Mouse (Mus musculus) neural tube, embryonic 14.5 days (tissue): ENCODE results near the gene Agap1. TPM values are rescaled to one million over a fixed set of nuclear protein-coding genes. Genes with fewer than 3 reads are reported as not detected.

Source experiments
- ATAC-seq: fragments of 200-750 bp; cut with Nextera tagmentation; 2 replicates; pipeline ENCODE4 v1.8.0; 2017; ENCODE audit warnings: low read depth, mild to moderate bottlenecking, moderate TSS enrichment, moderate library complexity
- H3K27ac ChIP-seq: fragments of 300-500 bp; sonication (generic); 2 replicates; pipeline ENCODE4 v1.5.1; 2014; ENCODE audit warnings: low read depth, mild to moderate bottlenecking, control low read depth, low read length, moderate library complexity, mixed read lengths
- H3K27me3 ChIP-seq: fragments of 300-500 bp; sonication (generic); 2 replicates; pipeline ENCODE4 v1.6.1; 2014; ENCODE audit warnings: low read length; ENCODE audit not compliant: control insufficient read depth, insufficient read depth
- H3K36me3 ChIP-seq: fragments of 300-500 bp; sonication (generic); 2 replicates; pipeline ENCODE4 v1.6.1; 2014; ENCODE audit warnings: low read length, mixed read lengths; ENCODE audit not compliant: control insufficient read depth, insufficient read depth
- H3K4me1 ChIP-seq: fragments of 300-500 bp; sonication (generic); 2 replicates; pipeline ENCODE4 v1.6.1; 2014; ENCODE audit warnings: low read length; ENCODE audit not compliant: control insufficient read depth, insufficient read depth
- H3K4me2 ChIP-seq: fragments of 300-500 bp; sonication (generic); 2 replicates; pipeline ENCODE4 v1.6.1; 2014; ENCODE audit warnings: mild to moderate bottlenecking, low read depth, low read length, control low read depth
- H3K4me3 ChIP-seq: fragments of 300-500 bp; sonication (generic); 2 replicates; pipeline ENCODE4 v1.5.1; 2014; ENCODE audit warnings: low read depth, low read length, control low read depth, mixed read lengths
- H3K9ac ChIP-seq: fragments of 300-500 bp; sonication (generic); replicated peaks from 2 replicates; pipeline ENCODE4 v1.6.1; 2014; ENCODE audit warnings: low read depth, mild to moderate bottlenecking, control low read depth, low read length, mixed read lengths
- H3K9me3 ChIP-seq: fragments of 300-500 bp; sonication (generic); 2 replicates; pipeline ENCODE4 v1.6.1; 2016; ENCODE audit warnings: low read length; ENCODE audit not compliant: control insufficient read depth
- WGBS: fragments of 180-500 bp; shearing (Covaris S2); extraction: QIAGEN DNeasy Blood & Tissue Kit; methylation state at CpG from one replicate; pipeline ENCODE4 v1.1.7; 2014; 5-methylcytosine and 5-hydroxymethylcytosine counted together
- polyA plus RNA-seq: library from polyadenylated mRNA; unstranded; fragments of >200 nt; fragmentation: Nextera tagmentation; extraction: Ambion mirVana; gene quantifications from 2 replicates; pipeline ENCODE4 v1.2.1, GENCODE M21; 2014

Agap1 gene
- polyA plus RNA-seq, 1 experiment from 2014 or later, result 76.4 TPM

- H3K9me3 ChIP-seq, result no peaks in the 10 kb centered on the region
- H3K36me3 ChIP-seq, result no peaks in the 10 kb centered on the region
- H3K27ac ChIP-seq, result no peak overlapping the region
- peak overlapping the region; percentile 91 for H3K4me2 ChIP-seq
- 32% methylated on average over 6 of the region's 6 CpGs for WGBS
- no peak for ATAC-seq
- peak overlapping the region; percentile 78 for H3K4me3 ChIP-seq
- H3K27me3 ChIP-seq, result no peaks in the 10 kb centered on the region
- peak overlapping the region; percentile 92; the same call in 1 of the 2 replicates for H3K9ac ChIP-seq
- peaks cover 16% of the 10 kb centered on the region for H3K4me1 ChIP-seq
Observed at GRCm38 (mm10) chr1:89453666-89454065, 940 bp upstream of the Agap1 start.

DNA sequence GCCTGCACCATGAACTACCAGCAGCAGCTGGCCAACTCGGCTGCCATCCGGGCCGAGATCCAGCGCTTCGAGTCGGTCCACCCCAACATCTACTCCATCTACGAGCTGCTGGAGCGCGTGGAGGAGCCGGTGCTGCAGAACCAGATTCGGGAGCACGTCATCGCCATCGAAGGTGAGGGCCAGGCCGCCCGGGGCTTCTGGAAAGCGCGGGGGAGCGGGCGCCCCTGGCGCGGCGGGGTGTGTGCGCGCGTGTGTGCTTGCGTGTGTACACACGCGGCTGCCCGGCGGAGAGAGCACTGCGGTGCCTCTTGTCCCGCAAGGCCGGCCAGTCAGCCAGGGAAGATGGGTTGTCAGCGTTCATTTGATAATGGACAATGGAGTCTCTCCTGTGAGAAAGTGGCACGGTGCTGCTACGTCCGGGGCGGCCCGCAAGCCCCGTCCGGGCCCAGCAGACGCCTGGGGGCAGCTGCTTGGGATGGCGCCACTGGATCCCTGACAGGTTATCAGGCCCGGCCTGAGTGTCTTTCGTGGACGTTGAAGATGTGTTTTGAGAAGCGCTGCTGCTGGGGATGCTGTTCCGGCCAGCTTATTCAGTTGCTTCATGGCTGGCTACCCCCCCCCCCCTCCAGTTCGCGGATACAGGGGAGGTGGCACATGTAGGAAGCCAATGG lies 950 bp downstream of the Agap1 start:
- WGBS, result under 1% methylated on average over 51 of the region's 51 CpGs
- Histone ChIP-seq H3K9ac (peak overlapping the region; percentile 92), H3K9me3 (no peaks in the 10 kb centered on the region), H3K4me1 (peaks cover 18% of the 10 kb centered on the region), H3K27ac (peak overlapping the region; percentile 88), H3K4me3 (peak overlapping the region; percentile 78), H3K27me3 (no peaks in the 10 kb centered on the region), H3K4me2 (peak overlapping the region; percentile 91), H3K36me3 (no peaks in the 10 kb centered on the region)
- ATAC-seq, result peak; percentile 23; the same call in 1 of the 2 replicates

DNA sequence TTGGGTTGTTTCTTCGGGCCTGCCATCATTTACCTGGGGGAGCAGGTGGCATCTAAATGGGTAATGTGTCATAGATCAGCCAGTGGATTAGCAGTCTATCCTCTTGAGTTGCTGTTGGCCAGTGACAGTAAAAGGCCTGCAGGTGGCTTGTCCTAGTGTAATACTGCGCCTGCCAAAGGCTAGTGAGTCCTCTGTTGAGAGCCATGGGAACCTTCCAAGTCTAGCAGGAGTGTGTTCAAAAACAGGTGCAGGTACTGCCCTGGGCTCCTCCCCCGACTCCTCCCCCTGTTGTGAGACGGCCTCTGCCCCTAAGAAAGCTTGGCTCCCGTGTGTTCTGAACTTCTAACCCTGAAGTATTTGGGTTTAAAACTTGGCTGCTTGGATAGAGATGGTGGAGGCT lies 1.9 kb downstream of the Agap1 start:
- 28% methylated on average over 5 of the region's 5 CpGs for WGBS

DNA sequence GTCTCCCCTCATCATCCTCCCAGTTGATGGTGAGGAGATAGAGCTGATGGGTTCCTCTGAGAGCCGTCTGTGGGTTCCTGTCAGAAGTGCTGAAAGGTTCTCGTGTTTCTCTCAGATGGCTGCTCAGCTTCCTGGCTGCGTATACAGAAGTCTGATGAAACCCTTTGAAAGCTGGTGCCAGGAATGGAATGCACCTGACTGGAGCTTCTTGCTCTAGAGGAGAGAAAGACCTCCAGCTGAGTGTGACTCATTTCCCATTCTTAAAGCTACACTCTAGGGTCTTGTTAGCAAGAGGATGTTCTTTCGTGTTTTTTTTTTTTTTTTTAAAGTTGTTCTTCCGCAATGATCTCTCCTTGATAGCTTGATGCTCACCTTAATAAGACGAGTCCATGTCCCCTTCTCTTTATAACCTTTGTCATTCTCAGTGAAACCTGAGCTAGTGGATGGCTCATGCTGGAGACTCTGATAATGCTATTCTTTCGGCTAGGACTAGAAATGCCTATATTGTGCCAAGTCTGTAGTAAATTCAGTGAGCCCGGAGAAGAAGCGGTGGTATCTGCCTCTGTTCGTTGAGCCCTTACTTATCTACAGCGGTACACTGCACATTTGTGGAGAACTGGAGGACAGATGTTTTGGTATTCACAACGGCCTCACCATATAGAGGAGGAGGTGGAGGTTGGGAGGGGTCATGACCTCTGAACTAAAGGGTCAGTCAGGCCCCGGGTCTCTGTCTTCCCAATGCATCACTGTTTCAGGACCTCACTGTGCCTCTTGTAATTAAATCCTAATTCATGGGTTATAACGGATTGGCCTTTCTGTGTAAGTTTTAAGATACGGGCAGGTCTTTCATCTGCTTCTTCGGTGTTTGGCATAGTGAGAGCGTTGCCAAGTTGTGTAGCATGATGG lies 2.8 kb downstream of the Agap1 start:
- no peak for ATAC-seq
- Histone ChIP-seq H3K4me1 (peaks cover 21% of the 10 kb centered on the region), H3K9me3 (no peaks in the 10 kb centered on the region), H3K36me3 (no peaks in the 10 kb centered on the region), H3K4me2 (peak overlapping the region; percentile 91), H3K4me3 (peak overlapping the region; percentile 78), H3K27me3 (no peaks in the 10 kb centered on the region), H3K9ac (no peak overlapping the region), H3K27ac (no peak overlapping the region)
- 65% methylated on average over 17 of the region's 17 CpGs for WGBS

More for the DNA sequence above, 1.9 kb downstream of the Agap1 start:
- H3K4me1 ChIP-seq, result peaks cover 21% of the 10 kb centered on the region
- H3K36me3 ChIP-seq, result no peaks in the 10 kb centered on the region
- H3K4me3 ChIP-seq, result peak overlapping the region; percentile 78
- peak overlapping the region; percentile 91 for H3K4me2 ChIP-seq
- peak overlapping the region; percentile 92; the same call in 1 of the 2 replicates for H3K9ac ChIP-seq
- no peak for ATAC-seq
- H3K27ac ChIP-seq, result no peak overlapping the region
- H3K9me3 ChIP-seq, result no peaks in the 10 kb centered on the region
- no peaks in the 10 kb centered on the region for H3K27me3 ChIP-seq

DNA sequence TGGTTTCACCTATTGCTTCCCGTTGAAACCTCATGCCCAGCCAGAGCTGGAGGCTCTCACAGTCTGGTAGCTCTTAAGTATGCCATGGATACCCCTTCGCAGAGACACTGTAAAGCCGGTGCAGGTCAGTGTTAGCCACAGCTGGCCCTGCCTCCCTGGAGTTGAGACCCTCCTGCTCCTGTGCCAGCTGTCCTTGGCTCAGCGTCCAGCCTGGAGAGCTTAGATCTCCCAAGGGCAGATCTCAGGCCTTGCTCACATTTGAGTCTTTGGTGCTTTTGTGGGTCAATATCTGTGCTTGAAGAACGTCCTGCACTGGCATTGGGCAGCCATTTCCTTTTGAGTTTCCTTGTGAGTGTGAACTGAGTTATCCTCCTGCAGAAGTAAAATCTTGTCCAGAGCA lies 7.3 kb downstream of the Agap1 start:
- Histone ChIP-seq H3K27me3 (no peaks in the 10 kb centered on the region), H3K36me3 (no peaks in the 10 kb centered on the region), H3K4me2 (no peak overlapping the region), H3K9ac (no peak overlapping the region), H3K9me3 (no peaks in the 10 kb centered on the region), H3K4me1 (peaks cover 18% of the 10 kb centered on the region), H3K4me3 (no peak overlapping the region), H3K27ac (no peak overlapping the region)
- WGBS, result 76% methylated on average over 5 of the region's 5 CpGs
- no peak for ATAC-seq

GRCm38 (mm10) chr1:89463138-89463537 lies 8.5 kb downstream of the Agap1 start:
- Histone ChIP-seq H3K4me3 (no peak overlapping the region), H3K4me2 (no peak overlapping the region), H3K36me3 (no peaks in the 10 kb centered on the region), H3K9ac (no peak overlapping the region), H3K9me3 (no peaks in the 10 kb centered on the region), H3K27me3 (no peaks in the 10 kb centered on the region), H3K4me1 (peaks cover 18% of the 10 kb centered on the region), H3K27ac (no peak overlapping the region)
- 63% methylated on average over 8 of the region's 8 CpGs for WGBS
- no peak for ATAC-seq

DNA sequence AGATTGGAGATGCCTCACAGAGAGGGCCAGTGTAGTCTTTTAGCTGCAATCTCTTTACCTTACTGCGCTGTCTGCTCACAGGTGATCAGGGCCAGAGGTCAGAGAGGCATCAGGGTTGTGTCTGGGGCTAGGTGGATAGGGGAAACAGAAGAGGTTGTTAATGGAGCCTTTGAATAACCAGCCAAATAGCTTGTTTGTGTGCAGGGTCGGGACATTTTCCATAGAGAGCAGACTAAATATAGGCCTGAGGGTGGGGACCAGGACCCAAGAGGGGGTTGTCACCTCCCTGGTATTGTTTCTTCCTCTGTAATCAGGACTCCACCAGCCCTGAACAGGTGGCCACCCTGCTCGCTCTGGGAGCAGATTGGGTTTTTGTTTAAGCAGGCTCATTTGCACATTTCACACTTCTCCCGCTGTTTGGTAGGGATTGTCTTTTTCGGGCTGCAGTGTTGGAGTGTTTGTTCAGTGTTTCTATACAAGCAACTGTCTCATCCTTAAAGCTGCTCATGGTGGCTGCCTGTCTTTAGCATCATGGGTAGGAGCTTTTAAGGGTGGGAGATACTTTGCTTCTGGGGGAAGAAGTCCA lies 10.9 kb downstream of the Agap1 start:
- H3K4me1 ChIP-seq, result peaks cover 20% of the 10 kb centered on the region
- H3K27me3 ChIP-seq, result no peaks in the 10 kb centered on the region
- no peaks in the 10 kb centered on the region for H3K9me3 ChIP-seq
- no peaks in the 10 kb centered on the region for H3K36me3 ChIP-seq
- H3K9ac ChIP-seq, result no peak overlapping the region
- WGBS, result 21% methylated on average over 5 of the region's 5 CpGs
- H3K27ac ChIP-seq, result no peak overlapping the region
- H3K4me2 ChIP-seq, result no peak overlapping the region
- no peak overlapping the region for H3K4me3 ChIP-seq
- ATAC-seq, result no peak

GRCm38 (mm10) chr1:89467321-89468069 lies 12.9 kb downstream of the Agap1 start:
- Histone ChIP-seq H3K4me3 (no peak overlapping the region), H3K36me3 (no peaks in the 10 kb centered on the region), H3K4me2 (no peak overlapping the region), H3K9ac (no peak overlapping the region), H3K4me1 (peaks cover 28% of the 10 kb centered on the region), H3K9me3 (no peaks in the 10 kb centered on the region), H3K27ac (no peak overlapping the region), H3K27me3 (no peaks in the 10 kb centered on the region)
- peak; percentile 15; the same call in 1 of the 2 replicates for ATAC-seq
- 18% methylated on average over 6 of the region's 6 CpGs for WGBS
